Mouse (Mus musculus) embryo, embryonic 11 days (tissue): ENCODE measurements at regions not wholly inside any gene's neighbourhood (a gene's known extent, or its start where the extent isn't known, plus 50 kb on each side); places are given as distances from the start of the nearest gene placed in this dataset.
"Not testable (repeated sequence)": the region's sequence is repeated elsewhere in the genome, so short reads cannot be mapped to it uniquely, and the experiment has no call there.

Experiments
- DNase-seq: peaks from one replicate; pipeline ENCODE4 v3.0.0-alpha.2; 2015

- peak; percentile 24 for DNase-seq
Observed at GRCm38 (mm10) chr2:81848836-81849410, 204.1 kb upstream of the Zfp804a start.

DNA sequence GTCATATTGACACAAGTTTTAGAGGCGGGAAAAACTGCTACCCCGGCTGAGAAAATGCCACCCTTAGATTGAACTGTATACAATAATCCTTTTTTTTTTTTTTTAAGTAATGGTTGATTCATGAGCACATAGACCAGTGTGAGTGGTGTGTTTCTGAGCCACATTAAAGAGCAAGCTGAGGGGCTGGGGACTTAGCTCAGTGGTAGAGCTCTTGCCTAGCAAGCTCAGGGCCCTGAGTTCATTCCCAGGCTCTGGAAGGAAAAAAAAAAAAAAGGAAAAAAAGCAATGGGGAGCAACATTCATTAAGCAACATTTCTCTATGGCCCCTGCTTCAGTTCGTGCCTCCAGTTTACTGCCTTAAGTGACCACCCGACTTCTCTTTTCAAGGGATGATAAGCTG is 203.1 kb upstream of the Zfp804a start:
- DNase-seq, result no peak

DNA sequence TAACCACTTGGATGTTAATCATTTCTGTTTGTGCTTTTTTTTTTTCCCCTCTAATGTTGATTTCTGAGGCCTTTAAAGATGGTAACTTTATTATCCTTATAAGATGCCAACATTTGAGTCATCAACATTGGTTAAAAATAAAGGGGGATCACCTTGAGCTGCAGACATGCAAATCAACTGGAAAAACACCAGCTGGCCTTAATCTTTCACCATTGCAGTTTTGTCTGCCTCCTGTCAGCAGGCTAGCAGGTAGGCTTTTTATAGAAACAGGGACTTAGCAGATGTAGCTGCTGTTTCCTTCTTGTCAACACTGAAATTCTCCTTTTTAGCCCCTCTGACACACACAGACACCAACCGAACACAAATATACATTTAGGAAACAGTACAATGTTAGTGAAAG is 167.6 kb upstream of the Zfp804a start:
- no peak for DNase-seq

GRCm38 (mm10) chr2:81892570-81892969 is 160.5 kb upstream of the Zfp804a start:
- DNase-seq, result not testable (repeated sequence)

GRCm38 (mm10) chr2:81939360-81939759 is 113.7 kb upstream of the Zfp804a start:
- no peak for DNase-seq
